Mouse (Mus musculus): ENCODE data around the gene Hfe. TPM values are rescaled to one million over a fixed set of nuclear protein-coding genes. Genes with fewer than 3 reads are reported as not detected.

The Hfe gene
- total RNA-seq, 2 experiments from 2014 or later: 3.1 to 3.7 TPM

DNA sequence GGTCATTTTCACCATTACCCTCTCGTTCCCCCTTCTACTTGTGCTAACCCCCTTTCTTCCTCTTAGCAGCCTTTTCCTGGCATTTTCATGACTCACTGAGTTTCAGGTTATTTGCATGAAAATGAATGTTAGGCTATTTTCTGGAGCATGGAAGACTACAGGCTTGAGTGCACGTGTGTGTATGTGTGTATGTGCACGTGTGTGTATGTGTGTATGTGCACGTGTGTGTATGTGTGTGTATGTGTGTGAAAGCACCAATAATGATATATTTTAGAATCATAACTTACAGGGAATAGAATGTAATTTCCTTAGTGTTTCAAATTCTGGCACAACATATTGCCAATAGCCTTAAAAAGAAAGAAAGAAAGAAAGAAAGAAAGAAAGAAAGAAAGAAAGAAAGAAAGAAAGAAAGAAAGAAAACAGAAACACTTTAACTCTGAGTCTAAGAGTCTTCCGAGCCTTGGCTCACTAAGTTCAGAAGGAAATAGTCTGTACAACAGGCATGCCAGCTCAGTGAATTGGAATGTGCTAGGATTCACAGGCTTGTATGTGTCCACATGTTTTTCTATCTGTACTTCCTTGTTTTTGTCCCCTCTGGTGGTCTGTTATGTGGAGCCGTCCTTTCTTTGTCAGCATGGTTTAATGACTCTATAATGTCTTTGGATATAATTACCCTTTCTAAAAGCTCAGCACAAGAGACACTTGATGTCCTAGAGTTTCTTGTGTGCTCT, 50.9 kb downstream of the Hfe start:
- no peak for DNase-seq (ENCODE audit: low spot score in 2 of 2)
- intact Hi-C loops (cut with DNase I): no loop called here

Small RNA genes within 50 kb of the gene (microRNA-seq; reads per million reads assigned to microRNA genes)
- gene Gm44314 (0 reads per million in 2 experiments), gene Gm44350 (0 reads per million in 2 experiments), gene Gm44484 (0 reads per million in 2 experiments)

Other genes starting within 250 kb of the Hfe start
- not detected for gene Btn1a1, start 245.0 kb downstream of the Hfe start, total RNA-seq (2021)
- gene Btn2a2, start 222.0 kb downstream of the Hfe start, total RNA-seq (2021): 1 to 10 TPM; 1.1 to 1.3 TPM
- 100 to 1,000 TPM; 300 to 349 TPM for gene Hist1h4h, start 179.8 kb downstream of the Hfe start, total RNA-seq (2021)
- gene Hist1h2af, start 176.9 kb downstream of the Hfe start, total RNA-seq (2021): 1 to 10 TPM; 1.6 to 3.9 TPM
- gene Hist1h3g, start 175.4 kb downstream of the Hfe start, total RNA-seq (2021): 1 to 10 TPM; 3.1 to 4.6 TPM
- under 1 TPM; 0.57 to 0.87 TPM for gene Hist1h2bh, start 167.5 kb downstream of the Hfe start, total RNA-seq (2021)
- gene Hist1h3f, start 166.8 kb downstream of the Hfe start, total RNA-seq (2021): 10 to 100 TPM; 16.0 to 17.8 TPM
- 100 to 1,000 TPM; 160 to 188 TPM for gene Hist1h4f, start 159.2 kb downstream of the Hfe start, total RNA-seq (2021)
- 1 to 10 TPM; 3.6 to 5.7 TPM for gene Hist1h1d, start 157.6 kb downstream of the Hfe start, total RNA-seq (2021)
- 10 to 100 TPM; 41.7 to 46.6 TPM for gene Hist1h3e, start 148.5 kb downstream of the Hfe start, total RNA-seq (2021)
- gene Hist1h2ae, start 139.6 kb downstream of the Hfe start, total RNA-seq (2021): 1 to 10 TPM; 5.0 to 6.6 TPM
- gene Hist1h2bg, start 139.5 kb downstream of the Hfe start, total RNA-seq (2021): 10 to 100 TPM; 82.4 to 88.3 TPM
- 10 to 100 TPM; 25.7 to 29.4 TPM for gene Hist1h2bf, start 136.7 kb downstream of the Hfe start, total RNA-seq (2021)
- 1 to 10 TPM; 9.0 to 9.1 TPM for gene Hist1h2ad, start 136.5 kb downstream of the Hfe start, total RNA-seq (2021)
- 10 to 100 TPM in 1 of 2 experiments, 1 to 10 TPM in 1; 7.2 to 10.5 TPM for gene Hist1h3d, start 135.1 kb downstream of the Hfe start, total RNA-seq (2021)
- 100 to 1,000 TPM; 121 to 160 TPM for gene Hist1h4d, start 129.3 kb downstream of the Hfe start, total RNA-seq (2021)
- gene Hist1h2be, start 89.7 kb downstream of the Hfe start, total RNA-seq (2021): 1 to 10 TPM; 7.4 to 7.7 TPM
- 10 to 100 TPM; 53.2 to 67.9 TPM for gene Hist1h1e, start 88.3 kb downstream of the Hfe start, total RNA-seq (2021)
- 1 to 10 TPM; 2.1 to 2.4 TPM for gene Hist1h2ac, start 26.9 kb downstream of the Hfe start, total RNA-seq (2021)
- 10 to 100 TPM; 32.7 to 35.0 TPM for gene Hist1h2bc, start 26.7 kb downstream of the Hfe start, total RNA-seq (2021)
- gene Hist1h1t, start 15.0 kb downstream of the Hfe start, total RNA-seq (2021): not detected
- gene Hist1h4c, start 12.4 kb downstream of the Hfe start, total RNA-seq (2021): 100 to 1,000 TPM in 1 of 2 experiments, 10 to 100 TPM in 1; 94.8 to 129 TPM
- gene Hist1h1c, start 28.0 kb upstream of the Hfe start, total RNA-seq (2021): 10 to 100 TPM; 51.7 to 71.1 TPM
- gene Hist1h3c, start 34.7 kb upstream of the Hfe start, total RNA-seq (2021): 1 to 10 TPM; 1.9 to 2.6 TPM
- 10 to 100 TPM; 17.5 to 23.2 TPM for gene Hist1h2bb, start 35.9 kb upstream of the Hfe start, total RNA-seq (2021)
- gene Hist1h2ab, start 40.3 kb upstream of the Hfe start, total RNA-seq (2021): 10 to 100 TPM; 27.5 to 31.4 TPM
- 10 to 100 TPM in 1 of 2 experiments, 1 to 10 TPM in 1; 9.3 to 14.5 TPM for gene Hist1h3b, start 41.4 kb upstream of the Hfe start, total RNA-seq (2021)
- 10 to 100 TPM; 87.5 to 89.8 TPM for gene Hist1h4b, start 46.2 kb upstream of the Hfe start, total RNA-seq (2021)
- 10 to 100 TPM; 47.0 to 58.8 TPM for gene Hist1h4a, start 50.4 kb upstream of the Hfe start, total RNA-seq (2021)
- gene Hist1h3a, start 51.5 kb upstream of the Hfe start, total RNA-seq (2021): 10 to 100 TPM; 35.9 to 40.0 TPM
- gene Hist1h1a, start 52.8 kb upstream of the Hfe start, total RNA-seq (2021): 10 to 100 TPM; 18.2 to 29.1 TPM
- gene Trim38, start 59.1 kb upstream of the Hfe start, total RNA-seq (2021): not detected
- not detected for gene Slc17a2, start 96.1 kb upstream of the Hfe start, total RNA-seq (2021)
- under 1 TPM; 0.11 to 0.16 TPM for gene Slc17a3, start 128.6 kb upstream of the Hfe start, total RNA-seq (2021)
- not detected for gene Slc17a1, start 156.9 kb upstream of the Hfe start, total RNA-seq (2021)
- not detected for gene Slc17a4, start 204.2 kb upstream of the Hfe start, total RNA-seq (2021)
- not detected for gene Hist1h2ba, start 223.3 kb upstream of the Hfe start, total RNA-seq (2021)
- not detected for gene Hist1h2aa, start 223.6 kb upstream of the Hfe start, total RNA-seq (2021)